Mouse (Mus musculus): ENCODE measurements around the gene Gtsf2. TPM values are rescaled to one million over a fixed set of nuclear protein-coding genes. Genes with fewer than 3 reads are reported as not detected.
A peak's percentile ranks its signal among the peaks of the same experiment; 100 is the strongest.

Gene Gtsf2
- polyA plus RNA-seq, 2 experiments, result not detected

DNA sequence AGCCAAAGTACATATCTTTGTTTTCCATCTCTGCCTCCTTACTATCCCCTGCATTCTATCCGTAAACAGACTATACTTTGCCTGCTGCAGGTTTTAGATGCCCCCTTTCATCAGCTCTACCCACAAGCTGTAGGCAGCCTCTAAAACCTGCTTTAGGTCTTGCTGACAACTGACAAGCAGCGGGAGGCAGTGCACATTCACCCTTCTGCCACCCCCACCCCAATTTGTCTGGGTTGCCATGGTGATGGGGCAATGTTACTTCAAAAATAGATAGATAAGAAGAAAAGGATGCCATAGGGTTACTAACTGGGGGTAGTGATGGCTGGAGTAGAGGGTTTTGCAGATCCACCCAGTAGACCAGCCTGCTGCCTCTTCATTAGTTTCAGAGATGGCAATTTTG lies 36.2 kb upstream of the Gtsf2 start:
- Histone ChIP-seq H3K4me1 (ENCODE audit: control insufficient read depth, insufficient read depth, low read length) (peaks cover 5% of the 10 kb centered on the region; the same call in 1 of the 2 replicates), H3K9ac (ENCODE audit: low read depth, low read length, severe bottlenecking) (no peak overlapping the region), H3K27ac (replicated peaks; ENCODE audit: low read depth, low read length) (no peak overlapping the region), H3K4me3 (replicated peaks; ENCODE audit: low read length) (no peak overlapping the region), H3K36me3 (ENCODE audit: control insufficient read depth, insufficient read depth, low read length) (no peaks in the 10 kb centered on the region), H3K27me3 (ENCODE audit: control insufficient read depth, insufficient read depth, low read length) (no peaks in the 10 kb centered on the region), H3K9me3 (ENCODE audit: control insufficient read depth, low read length) (no peaks in the 10 kb centered on the region), H3K4me2 (replicated peaks; ENCODE audit: low read depth, low read length, severe bottlenecking) (no peak overlapping the region)
- no peak for DNase-seq (ENCODE audit: low spot score)
- WGBS, result 14% methylated on average over 2 of the region's 2 CpGs
- no peak for TF ChIP-seq POLR2A (IDR thresholded peaks at IDR 0.05; ENCODE audit: borderline replicate concordance, extremely low read depth, insufficient read depth, insufficient read length)
- no peak for ATAC-seq (ENCODE audit: low FRiP score, low read depth)

DNA sequence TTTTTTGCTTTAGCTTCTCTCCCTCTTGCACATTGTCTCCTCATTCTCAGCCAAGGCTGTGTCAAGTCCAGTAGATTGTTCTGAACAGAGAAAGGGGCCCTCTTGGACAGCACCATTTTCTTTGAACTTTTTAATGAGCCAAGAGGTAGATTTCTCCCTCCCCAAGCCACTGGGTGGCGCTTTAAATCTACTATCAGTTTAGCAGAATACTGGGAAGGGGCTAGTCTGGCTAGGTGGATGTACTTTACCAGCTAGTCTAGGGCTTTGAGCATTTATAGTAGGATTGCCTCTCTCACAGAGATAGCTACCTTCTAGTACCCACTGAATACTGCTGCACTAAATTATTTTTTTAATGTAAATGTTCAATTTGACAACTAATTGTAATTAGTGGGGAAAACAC lies 34.2 kb upstream of the Gtsf2 start:
- 0% methylated on average over 1 of the region's 1 CpGs for whole genome bisulfite sequencing
- no peaks in the 10 kb centered on the region for H3K27me3 ChIP-seq (ENCODE audit: control insufficient read depth, insufficient read depth, low read length)
- no peak overlapping the region for H3K9ac ChIP-seq (ENCODE audit: low read depth, low read length, severe bottlenecking)
- DNase-seq (ENCODE audit: low spot score) (peak; percentile 47), ATAC-seq (ENCODE audit: low FRiP score, low read depth) (no peak)
- no peak for TF ChIP-seq POLR2A (IDR thresholded peaks at IDR 0.05; ENCODE audit: borderline replicate concordance, extremely low read depth, insufficient read depth, insufficient read length)
- no peaks in the 10 kb centered on the region for H3K36me3 ChIP-seq (ENCODE audit: control insufficient read depth, insufficient read depth, low read length)
- H3K4me3 ChIP-seq (replicated peaks; ENCODE audit: low read length), result no peak overlapping the region
- no peak overlapping the region for H3K27ac ChIP-seq (replicated peaks; ENCODE audit: low read depth, low read length)
- peaks cover 5% of the 10 kb centered on the region; the same call in 1 of the 2 replicates for H3K4me1 ChIP-seq (ENCODE audit: control insufficient read depth, insufficient read depth, low read length)
- H3K9me3 ChIP-seq (ENCODE audit: control insufficient read depth, low read length), result no peaks in the 10 kb centered on the region
- H3K4me2 ChIP-seq (replicated peaks; ENCODE audit: low read depth, low read length, severe bottlenecking), result no peak overlapping the region

DNA sequence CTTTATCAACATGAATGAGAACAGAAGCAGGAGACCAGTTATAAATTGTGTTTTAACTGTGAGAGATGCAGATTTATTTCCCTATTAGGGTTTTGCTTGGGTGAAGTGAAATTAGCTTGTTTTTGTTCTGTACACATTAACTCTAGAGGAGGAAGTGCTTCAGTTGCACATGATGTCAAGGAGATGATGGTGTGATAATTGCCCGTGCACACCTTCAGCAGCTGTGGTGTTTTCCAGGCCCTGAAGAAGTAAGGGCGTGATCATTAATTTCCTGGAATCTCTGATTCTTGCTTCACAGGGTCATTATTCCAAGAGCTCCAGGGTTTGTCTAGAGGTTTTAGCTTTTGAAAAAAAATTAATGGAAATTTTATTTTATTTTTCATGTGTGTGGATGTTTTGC lies 31.9 kb upstream of the Gtsf2 start:
- no peak overlapping the region for H3K27ac ChIP-seq (replicated peaks; ENCODE audit: low read depth, low read length)
- DNase-seq (ENCODE audit: low spot score), result no peak
- TF ChIP-seq POLR2A (IDR thresholded peaks at IDR 0.05; ENCODE audit: borderline replicate concordance, extremely low read depth, insufficient read depth, insufficient read length), result no peak
- H3K4me3 ChIP-seq (replicated peaks; ENCODE audit: low read length), result no peak overlapping the region
- ATAC-seq (ENCODE audit: low FRiP score, low read depth), result no peak
- no peaks in the 10 kb centered on the region for H3K9me3 ChIP-seq (ENCODE audit: control insufficient read depth, low read length)
- H3K36me3 ChIP-seq (ENCODE audit: control insufficient read depth, insufficient read depth, low read length), result no peaks in the 10 kb centered on the region
- no peaks in the 10 kb centered on the region for H3K27me3 ChIP-seq (ENCODE audit: control insufficient read depth, insufficient read depth, low read length)
- H3K9ac ChIP-seq (ENCODE audit: low read depth, low read length, severe bottlenecking), result no peak overlapping the region
- WGBS, result 81% methylated on average over 2 of the region's 2 CpGs
- no peak overlapping the region for H3K4me2 ChIP-seq (replicated peaks; ENCODE audit: low read depth, low read length, severe bottlenecking)
- peaks cover 4% of the 10 kb centered on the region; the same call in 1 of the 2 replicates for H3K4me1 ChIP-seq (ENCODE audit: control insufficient read depth, insufficient read depth, low read length)

DNA sequence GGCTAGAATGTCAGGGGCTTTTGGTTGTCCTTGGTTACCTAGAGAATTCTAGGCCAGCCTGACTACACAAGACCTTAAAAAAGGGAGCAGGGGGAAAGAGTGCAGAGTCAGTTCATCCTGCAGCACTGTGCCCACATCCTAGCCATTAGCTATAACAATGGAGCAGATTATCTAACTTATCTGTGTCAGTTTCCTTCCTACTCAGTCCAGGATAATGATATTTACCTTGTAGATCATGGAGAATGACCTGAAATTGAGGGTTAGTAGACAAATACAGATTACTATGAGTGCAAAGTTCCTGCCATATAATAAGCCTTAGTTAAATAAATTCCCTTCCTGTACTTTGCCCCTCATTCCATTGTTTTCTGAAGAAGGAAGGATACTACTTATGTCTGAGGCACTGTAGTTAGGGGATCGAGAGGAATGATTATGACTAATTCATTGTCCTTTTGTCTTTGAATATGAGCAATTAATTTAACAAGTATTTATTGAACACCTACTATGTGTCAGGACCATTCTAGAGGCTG lies 30.9 kb upstream of the Gtsf2 start:
- ATAC-seq (ENCODE audit: low FRiP score, low read depth) (no peak), DNase-seq (ENCODE audit: low spot score) (no peak)
- H3K27me3 ChIP-seq (ENCODE audit: control insufficient read depth, insufficient read depth, low read length), result no peaks in the 10 kb centered on the region
- no peak overlapping the region for H3K4me2 ChIP-seq (replicated peaks; ENCODE audit: low read depth, low read length, severe bottlenecking)
- WGBS, result 82% methylated on average over 1 of the region's 1 CpGs
- no peak overlapping the region for H3K9ac ChIP-seq (ENCODE audit: low read depth, low read length, severe bottlenecking)
- no peak for TF ChIP-seq POLR2A (IDR thresholded peaks at IDR 0.05; ENCODE audit: borderline replicate concordance, extremely low read depth, insufficient read depth, insufficient read length)
- H3K4me1 ChIP-seq (ENCODE audit: control insufficient read depth, insufficient read depth, low read length), result no peaks in the 10 kb centered on the region
- no peaks in the 10 kb centered on the region for H3K9me3 ChIP-seq (ENCODE audit: control insufficient read depth, low read length)
- no peaks in the 10 kb centered on the region for H3K36me3 ChIP-seq (ENCODE audit: control insufficient read depth, insufficient read depth, low read length)
- H3K4me3 ChIP-seq (replicated peaks; ENCODE audit: low read length), result no peak overlapping the region
- no peak overlapping the region for H3K27ac ChIP-seq (replicated peaks; ENCODE audit: low read depth, low read length)

DNA sequence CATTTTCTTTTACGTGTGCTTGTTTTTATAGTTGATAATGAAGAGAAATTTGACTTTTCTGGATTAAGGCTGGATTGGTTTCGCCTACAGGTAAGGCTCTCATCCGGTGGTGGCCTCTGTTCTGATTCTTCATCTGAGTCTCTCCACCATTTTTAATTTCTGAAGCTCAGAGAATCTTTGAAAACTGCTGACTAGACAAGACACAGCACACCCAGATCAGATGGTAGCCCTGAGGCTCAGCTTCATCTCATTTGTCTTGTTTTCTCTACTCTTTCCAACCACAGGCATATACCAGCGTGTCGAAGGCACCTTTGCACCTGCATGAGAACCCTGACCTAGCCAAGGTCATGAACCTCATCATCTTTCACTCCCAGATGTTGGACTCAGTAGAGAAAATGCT lies 25.5 kb upstream of the Gtsf2 start:
- Histone ChIP-seq H3K4me3 (replicated peaks; ENCODE audit: low read length) (no peak overlapping the region), H3K27me3 (ENCODE audit: control insufficient read depth, insufficient read depth, low read length) (no peaks in the 10 kb centered on the region), H3K27ac (replicated peaks; ENCODE audit: low read depth, low read length) (no peak overlapping the region), H3K9me3 (ENCODE audit: control insufficient read depth, low read length) (no peaks in the 10 kb centered on the region), H3K9ac (ENCODE audit: low read depth, low read length, severe bottlenecking) (no peak overlapping the region), H3K4me1 (ENCODE audit: control insufficient read depth, insufficient read depth, low read length) (no peaks in the 10 kb centered on the region), H3K36me3 (ENCODE audit: control insufficient read depth, insufficient read depth, low read length) (no peaks in the 10 kb centered on the region), H3K4me2 (replicated peaks; ENCODE audit: low read depth, low read length, severe bottlenecking) (no peak overlapping the region)
- ATAC-seq (ENCODE audit: low FRiP score, low read depth) (no peak), DNase-seq (ENCODE audit: low spot score) (no peak)
- TF ChIP-seq POLR2A (IDR thresholded peaks at IDR 0.05; ENCODE audit: borderline replicate concordance, extremely low read depth, insufficient read depth, insufficient read length), result no peak
- 76% methylated on average over 5 of the region's 5 CpGs for WGBS

DNA sequence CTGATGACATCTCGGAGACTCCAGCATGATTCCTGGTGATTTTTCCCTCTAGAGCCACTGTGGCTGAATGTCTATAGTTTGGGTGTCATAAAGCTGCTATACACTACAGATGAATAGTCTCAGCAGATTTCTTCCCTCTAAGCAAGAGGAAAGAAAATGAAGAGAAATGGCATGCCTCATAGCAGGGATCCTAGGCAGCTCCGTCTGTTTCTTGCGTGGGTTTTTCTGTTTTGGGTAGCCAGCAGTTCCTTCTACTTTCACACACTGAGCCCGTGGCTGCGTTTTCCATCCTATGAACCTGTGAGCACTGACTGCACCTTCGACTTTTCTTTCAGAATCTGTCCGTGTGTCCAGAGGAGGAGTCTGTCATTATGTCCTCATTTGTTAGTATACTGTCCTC lies 24.9 kb upstream of the Gtsf2 start:
- WGBS, result 85% methylated on average over 7 of the region's 7 CpGs
- no peak for ATAC-seq (ENCODE audit: low FRiP score, low read depth)
- DNase-seq (ENCODE audit: low spot score), result no peak
- no peak overlapping the region for H3K27ac ChIP-seq (replicated peaks; ENCODE audit: low read depth, low read length)
- no peaks in the 10 kb centered on the region for H3K36me3 ChIP-seq (ENCODE audit: control insufficient read depth, insufficient read depth, low read length)
- H3K27me3 ChIP-seq (ENCODE audit: control insufficient read depth, insufficient read depth, low read length), result no peaks in the 10 kb centered on the region
- H3K4me1 ChIP-seq (ENCODE audit: control insufficient read depth, insufficient read depth, low read length), result no peaks in the 10 kb centered on the region
- H3K9me3 ChIP-seq (ENCODE audit: control insufficient read depth, low read length), result no peaks in the 10 kb centered on the region
- H3K4me3 ChIP-seq (replicated peaks; ENCODE audit: low read length), result no peak overlapping the region
- TF ChIP-seq POLR2A (IDR thresholded peaks at IDR 0.05; ENCODE audit: borderline replicate concordance, extremely low read depth, insufficient read depth, insufficient read length), result no peak
- no peak overlapping the region for H3K4me2 ChIP-seq (replicated peaks; ENCODE audit: low read depth, low read length, severe bottlenecking)
- no peak overlapping the region for H3K9ac ChIP-seq (ENCODE audit: low read depth, low read length, severe bottlenecking)
